Mouse (Mus musculus) hindbrain, embryonic 14.5 days (tissue): Measurements from ENCODE around the gene Med20. TPM values are rescaled to one million over a fixed set of nuclear protein-coding genes. Genes with fewer than 3 reads are reported as not detected.

ENCODE experiments used
- ATAC-seq: fragments of 200-750 bp; cut with Nextera tagmentation; 2 replicates; pipeline ENCODE4 v1.8.0; 2017; ENCODE audit warnings: moderate number of reproducible peaks, mild to moderate bottlenecking, moderate TSS enrichment, moderate library complexity; ENCODE audit not compliant: low FRiP score
- DNase-seq: peaks from one replicate; pipeline ENCODE4 v3.0.0-alpha.2; 2015; ENCODE audit warnings: low spot score
- H3K27ac ChIP-seq: fragments of 300-500 bp; sonication (generic); 2 replicates; pipeline ENCODE4 v1.5.1; 2014; ENCODE audit warnings: mild to moderate bottlenecking, moderate library complexity
- H3K27me3 ChIP-seq: fragments of 300-500 bp; sonication (generic); 2 replicates; pipeline ENCODE4 v1.6.1; 2014; ENCODE audit warnings: mild to moderate bottlenecking, low read length, mixed read lengths; ENCODE audit not compliant: control insufficient read depth, insufficient read depth
- H3K36me3 ChIP-seq: fragments of 300-500 bp; sonication (generic); replicated peaks from 2 replicates; pipeline ENCODE4 v1.6.1; 2014; ENCODE audit not compliant: control insufficient read depth, insufficient read depth
- H3K4me1 ChIP-seq: fragments of 300-500 bp; sonication (generic); replicated peaks from 2 replicates; pipeline ENCODE4 v1.6.1; 2014; ENCODE audit warnings: antibody characterized with exemption, low read length, mixed read lengths; ENCODE audit not compliant: control insufficient read depth, insufficient read depth
- H3K4me2 ChIP-seq: fragments of 300-500 bp; sonication (generic); replicated peaks from 2 replicates; pipeline ENCODE4 v1.6.1; 2014; ENCODE audit warnings: mild to moderate bottlenecking, moderate library complexity
- H3K4me3 ChIP-seq: fragments of 300-500 bp; sonication (generic); replicated peaks from 2 replicates; pipeline ENCODE4 v1.5.1; 2014; ENCODE audit warnings: mild to moderate bottlenecking, low read length
- H3K9ac ChIP-seq: fragments of 300-500 bp; sonication (generic); 2 replicates; pipeline ENCODE4 v1.6.1; 2014
- H3K9me3 ChIP-seq: fragments of 300-500 bp; sonication (generic); 2 replicates; pipeline ENCODE4 v1.6.1; 2016; ENCODE audit warnings: low read length; ENCODE audit not compliant: control insufficient read depth
- WGBS: fragments of 180-500 bp; shearing (Covaris S2); extraction: QIAGEN DNeasy Blood & Tissue Kit; methylation state at CpG from one replicate; pipeline ENCODE4 v1.1.7; 2014; 5-methylcytosine and 5-hydroxymethylcytosine counted together
- polyA plus RNA-seq: library from polyadenylated mRNA; unstranded; fragments of >200 nt; fragmentation: Nextera tagmentation; extraction: Ambion mirVana; gene quantifications from 2 replicates; pipeline ENCODE4 v1.2.1, GENCODE M21; 2014

Gene Med20
- polyA plus RNA-seq, 1 experiment from 2014 or later = 42.3 TPM

DNA sequence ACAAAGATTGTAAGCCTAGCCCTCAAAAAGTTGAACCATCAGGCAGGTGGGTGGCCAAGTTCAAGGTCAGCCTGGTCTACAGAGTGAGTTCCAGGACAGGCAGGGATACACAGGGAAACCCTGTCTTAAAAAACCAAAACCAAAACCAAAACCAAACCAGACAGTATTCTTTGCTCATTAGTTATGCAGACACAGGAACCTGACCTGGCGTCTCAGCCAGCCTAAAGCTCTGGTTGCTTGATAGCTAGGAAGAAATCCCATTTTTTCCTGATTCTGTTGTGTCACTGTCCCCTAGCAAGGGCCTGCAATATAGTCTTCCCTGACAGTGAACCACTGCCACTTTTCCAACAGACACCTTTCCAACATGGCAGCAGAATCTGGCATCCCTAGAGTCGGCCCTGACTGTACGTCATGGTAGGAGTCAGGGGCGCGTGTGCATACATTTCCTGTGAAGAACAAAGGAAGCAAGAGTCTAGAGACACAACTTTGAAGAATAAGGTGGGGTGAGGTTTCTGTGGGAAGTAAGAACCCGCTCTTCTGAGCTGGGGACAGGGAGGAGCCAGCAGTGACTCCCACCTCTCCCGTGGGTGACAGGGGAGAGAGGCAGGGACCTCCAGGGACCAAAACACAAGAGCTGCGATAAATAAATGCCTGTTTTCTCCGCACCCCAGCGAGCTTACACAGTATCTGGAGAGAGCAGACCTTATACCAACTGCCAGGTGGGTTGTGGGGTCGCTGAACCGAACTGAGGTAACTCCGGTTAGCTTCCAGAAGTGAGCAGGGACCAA lies 10.6 kb upstream of the Med20 start:
- no peak for ATAC-seq
- H3K4me3 ChIP-seq = no peak overlapping the region
- no peak for DNase-seq
- no peak overlapping the region for H3K4me2 ChIP-seq
- peaks cover 76% of the 10 kb centered on the region for H3K36me3 ChIP-seq
- no peaks in the 10 kb centered on the region for H3K27me3 ChIP-seq
- no peaks in the 10 kb centered on the region for H3K9me3 ChIP-seq
- no peak overlapping the region for H3K9ac ChIP-seq
- no peak overlapping the region for H3K27ac ChIP-seq
- 91% methylated on average over 13 of the region's 13 CpGs for WGBS
- peaks cover 12% of the 10 kb centered on the region; the same call in 1 of the 2 replicates for H3K4me1 ChIP-seq

DNA sequence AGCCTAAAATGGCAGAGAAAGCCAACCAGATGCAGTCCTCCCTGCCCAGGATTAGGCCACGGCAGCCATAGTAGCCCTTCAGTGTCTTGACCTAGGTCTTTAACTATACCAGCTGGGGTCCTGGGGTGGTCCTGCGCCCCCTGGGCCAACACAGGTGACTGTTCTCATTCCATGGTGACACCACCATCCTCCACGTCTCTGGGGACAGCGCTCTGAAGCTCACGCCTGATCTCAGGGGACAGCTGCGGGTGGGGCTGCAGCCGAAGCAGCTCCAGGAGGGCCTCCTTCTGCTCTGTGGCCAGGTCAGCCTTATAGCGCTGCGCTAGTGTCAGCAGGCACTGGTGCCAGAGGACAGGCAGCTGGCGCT lies 10.0 kb upstream of the Med20 start:
- no peak overlapping the region for H3K9ac ChIP-seq
- H3K4me1 ChIP-seq = peaks cover 10% of the 10 kb centered on the region; the same call in 1 of the 2 replicates
- H3K27me3 ChIP-seq = no peaks in the 10 kb centered on the region
- no peaks in the 10 kb centered on the region for H3K9me3 ChIP-seq
- DNase-seq = no peak
- peaks cover 81% of the 10 kb centered on the region for H3K36me3 ChIP-seq
- WGBS = 95% methylated on average over 10 of the region's 10 CpGs
- no peak overlapping the region for H3K4me2 ChIP-seq
- no peak overlapping the region for H3K4me3 ChIP-seq
- no peak overlapping the region for H3K27ac ChIP-seq
- ATAC-seq = no peak

DNA sequence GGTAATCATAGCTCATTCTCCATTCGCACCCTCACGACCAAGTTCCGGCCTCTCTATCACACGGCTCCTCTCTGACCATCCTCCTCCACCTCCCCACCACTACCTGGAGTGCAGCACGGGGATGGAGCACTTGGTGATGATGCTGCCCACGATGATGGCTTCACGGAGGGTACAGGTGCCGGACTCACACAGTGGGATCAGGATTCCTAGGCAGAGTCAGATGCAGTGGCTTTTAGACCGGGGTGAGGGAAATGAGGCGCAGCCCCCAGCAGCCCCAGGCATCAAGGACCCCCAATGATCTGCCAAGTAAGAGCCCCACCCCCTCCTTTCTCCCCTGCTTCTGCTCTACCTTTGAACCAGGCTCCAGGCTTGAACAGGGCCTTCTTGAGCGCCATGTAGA lies 9.1 kb upstream of the Med20 start:
- 94% methylated on average over 11 of the region's 11 CpGs for WGBS
- H3K9ac ChIP-seq = no peak overlapping the region
- no peak overlapping the region for H3K4me3 ChIP-seq
- H3K9me3 ChIP-seq = no peaks in the 10 kb centered on the region
- H3K4me1 ChIP-seq = 0 out of 2 replicates have a peak, but pooled peaks cover 4% of the 10 kb centered on the region
- H3K27me3 ChIP-seq = no peaks in the 10 kb centered on the region
- H3K4me2 ChIP-seq = no peak overlapping the region
- H3K27ac ChIP-seq = no peak overlapping the region
- no peak for ATAC-seq
- peaks cover 90% of the 10 kb centered on the region for H3K36me3 ChIP-seq
- DNase-seq = no peak

DNA sequence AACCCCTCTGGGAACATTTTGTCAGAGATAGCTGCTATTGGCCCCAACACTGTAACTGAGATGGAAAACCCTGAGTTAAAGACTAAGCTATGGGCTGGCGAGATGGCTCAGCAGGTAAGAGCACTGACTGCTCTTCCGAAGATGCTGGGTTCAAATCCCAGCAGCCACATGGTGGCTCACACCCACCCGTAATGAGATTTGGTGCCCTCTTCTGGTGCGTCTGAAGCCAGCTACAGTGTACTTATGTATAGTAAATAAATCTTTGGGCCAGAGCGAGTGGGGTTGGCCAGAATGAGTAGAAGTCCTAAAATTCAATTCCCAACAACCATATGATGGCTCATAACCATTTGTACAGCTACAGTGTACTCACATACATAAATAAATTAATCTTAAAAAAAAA lies 5.2 kb upstream of the Med20 start:
- WGBS = 76% methylated on average over 5 of the region's 5 CpGs
- Histone ChIP-seq H3K4me1 (peaks cover 10% of the 10 kb centered on the region; the same call in 1 of the 2 replicates), H3K9ac (no peak overlapping the region), H3K27me3 (no peaks in the 10 kb centered on the region), H3K9me3 (no peaks in the 10 kb centered on the region), H3K36me3 (peaks cover 64% of the 10 kb centered on the region), H3K27ac (no peak overlapping the region), H3K4me3 (no peak overlapping the region), H3K4me2 (no peak overlapping the region)
- ATAC-seq (no peak), DNase-seq (no peak)

DNA sequence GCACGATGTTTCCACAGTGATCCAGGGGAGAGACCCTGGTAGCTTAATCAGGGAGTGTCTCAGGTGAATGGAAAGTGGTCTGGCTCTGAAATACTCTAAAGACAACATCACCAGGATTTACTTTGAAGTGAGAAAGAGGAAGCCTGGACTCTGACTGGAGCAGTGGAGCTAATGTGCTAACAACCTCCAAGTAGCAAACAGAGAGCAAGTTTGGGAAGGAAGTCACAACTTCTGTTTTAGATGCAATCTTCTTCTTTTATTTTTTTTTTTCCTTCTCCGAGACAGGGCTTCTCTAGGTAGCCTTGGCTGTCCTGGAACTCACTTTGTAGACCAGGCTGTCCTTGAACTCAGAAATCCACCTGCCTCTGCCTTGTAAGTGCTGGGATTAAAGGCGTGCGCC lies 2.2 kb upstream of the Med20 start:
- H3K9me3 ChIP-seq = no peaks in the 10 kb centered on the region
- H3K27ac ChIP-seq = no peak overlapping the region
- no peak overlapping the region for H3K4me3 ChIP-seq
- peaks cover 20% of the 10 kb centered on the region for H3K4me1 ChIP-seq
- no peaks in the 10 kb centered on the region for H3K27me3 ChIP-seq
- WGBS = 95% methylated on average over 4 of the region's 4 CpGs
- DNase-seq (no peak), ATAC-seq (no peak)
- peaks cover 44% of the 10 kb centered on the region for H3K36me3 ChIP-seq
- H3K9ac ChIP-seq = no peak overlapping the region
- H3K4me2 ChIP-seq = no peak overlapping the region

DNA sequence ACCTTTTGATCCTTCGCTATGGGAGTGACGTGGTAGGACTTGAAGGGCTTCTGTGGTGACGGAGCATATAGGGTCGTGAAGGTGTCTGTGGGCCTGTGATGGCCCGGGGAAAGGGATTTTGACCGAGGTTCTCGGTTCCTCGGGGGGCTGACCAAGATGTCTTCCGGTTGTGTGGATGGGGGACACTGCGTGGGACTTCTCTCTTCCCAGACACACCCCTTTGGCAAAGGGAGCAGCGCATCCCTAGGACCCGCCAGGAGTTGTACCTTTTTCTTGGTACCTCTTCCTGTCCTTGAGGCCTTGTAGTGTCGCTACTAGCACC lies 240 bp downstream of the Med20 start:
- ATAC-seq = no peak; the same call in 1 of the 2 replicates
- DNase-seq = no peak
- peaks cover 20% of the 10 kb centered on the region for H3K4me1 ChIP-seq
- peak overlapping the region; percentile 55 for H3K27ac ChIP-seq
- peak overlapping the region; percentile 79 for H3K4me3 ChIP-seq
- H3K9me3 ChIP-seq = no peaks in the 10 kb centered on the region
- H3K4me2 ChIP-seq = peak overlapping the region; percentile 95
- peak overlapping the region; percentile 79 for H3K9ac ChIP-seq
- under 1% methylated on average over 13 of the region's 13 CpGs for WGBS
- no peaks in the 10 kb centered on the region for H3K27me3 ChIP-seq
- H3K36me3 ChIP-seq = peaks cover 39% of the 10 kb centered on the region

DNA sequence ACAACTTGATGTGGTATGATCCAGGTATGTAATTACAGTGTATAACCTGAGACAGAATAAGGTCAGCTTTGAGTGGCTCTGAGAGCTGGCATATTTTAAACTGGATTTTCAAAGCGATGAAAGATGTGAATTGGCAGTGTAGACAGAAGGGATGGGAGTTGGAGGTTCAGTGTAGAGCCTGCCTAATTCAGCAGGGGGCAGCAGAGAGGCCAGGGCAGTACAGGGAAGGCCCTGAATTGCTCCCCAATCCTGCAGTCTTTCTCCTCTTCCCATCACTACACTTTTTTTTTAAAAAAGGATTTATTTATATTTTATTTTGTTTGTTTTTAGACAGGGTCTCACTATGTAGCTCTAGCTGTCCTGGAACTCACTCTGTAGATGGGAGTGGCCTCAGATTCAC lies 2.6 kb downstream of the Med20 start:
- ATAC-seq (no peak), DNase-seq (no peak)
- peaks cover 20% of the 10 kb centered on the region for H3K4me1 ChIP-seq
- 84% methylated on average over 1 of the region's 1 CpGs for WGBS
- H3K36me3 ChIP-seq = peaks cover 46% of the 10 kb centered on the region
- no peak overlapping the region for H3K4me2 ChIP-seq
- no peaks in the 10 kb centered on the region for H3K27me3 ChIP-seq
- H3K9me3 ChIP-seq = no peaks in the 10 kb centered on the region
- no peak overlapping the region for H3K4me3 ChIP-seq
- no peak overlapping the region for H3K9ac ChIP-seq
- no peak overlapping the region for H3K27ac ChIP-seq

DNA sequence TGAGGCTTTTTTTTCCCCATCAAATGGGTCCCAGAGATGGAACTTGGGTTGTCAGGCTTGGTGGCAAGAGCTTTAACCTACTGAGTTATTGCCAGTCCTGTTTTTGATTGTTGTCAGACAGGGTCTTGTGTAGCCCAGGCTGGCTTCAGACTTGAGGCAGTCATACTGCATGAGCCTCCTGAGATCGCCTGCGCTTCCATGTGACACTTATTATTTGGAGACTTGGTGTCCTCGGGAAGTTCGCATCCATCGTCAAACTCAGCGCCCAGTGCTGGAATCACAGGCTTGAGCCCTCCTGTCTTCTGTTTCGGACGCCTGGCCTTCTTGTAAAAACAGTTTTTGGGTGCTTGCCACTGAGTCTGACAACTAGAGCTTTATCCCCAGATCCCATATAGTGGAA lies 4.7 kb downstream of the Med20 start:
- no peak overlapping the region for H3K4me2 ChIP-seq
- no peak overlapping the region for H3K9ac ChIP-seq
- H3K27me3 ChIP-seq = no peaks in the 10 kb centered on the region
- H3K36me3 ChIP-seq = peaks cover 65% of the 10 kb centered on the region
- 96% methylated on average over 8 of the region's 8 CpGs for WGBS
- H3K4me1 ChIP-seq = peaks cover 10% of the 10 kb centered on the region
- H3K27ac ChIP-seq = no peak overlapping the region
- H3K9me3 ChIP-seq = no peaks in the 10 kb centered on the region
- no peak for DNase-seq
- no peak for ATAC-seq
- H3K4me3 ChIP-seq = no peak overlapping the region

DNA sequence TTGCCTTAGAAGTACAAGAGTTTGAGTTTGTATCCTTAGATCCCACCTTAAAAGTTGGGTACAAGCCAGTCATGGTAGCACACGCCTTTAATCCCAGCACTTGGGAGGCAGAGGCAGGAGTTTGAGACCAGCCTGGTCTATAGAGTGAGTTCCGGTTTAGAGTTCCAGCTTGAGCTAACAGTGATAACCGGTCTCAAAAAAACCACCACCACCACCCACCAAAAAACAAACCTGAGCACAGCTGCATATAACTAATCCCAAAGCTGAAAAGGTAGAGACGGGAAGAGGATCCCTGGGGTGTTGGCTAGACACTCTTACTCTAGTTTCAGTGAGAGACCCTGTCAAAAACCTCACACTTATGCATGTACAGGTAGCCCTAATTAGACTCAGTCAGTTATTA lies 5.3 kb downstream of the Med20 start:
- no peak overlapping the region for H3K4me3 ChIP-seq
- no peaks in the 10 kb centered on the region for H3K27me3 ChIP-seq
- DNase-seq = no peak
- WGBS = 96% methylated on average over 4 of the region's 4 CpGs
- peaks cover 10% of the 10 kb centered on the region for H3K4me1 ChIP-seq
- no peak overlapping the region for H3K27ac ChIP-seq
- no peak for ATAC-seq
- no peak overlapping the region for H3K4me2 ChIP-seq
- no peaks in the 10 kb centered on the region for H3K9me3 ChIP-seq
- H3K36me3 ChIP-seq = peaks cover 71% of the 10 kb centered on the region
- no peak overlapping the region for H3K9ac ChIP-seq
